Mouse (Mus musculus) limb, embryonic 11.5 days (tissue): Measurements from ENCODE around the gene Gm20498. TPM values are rescaled to one million over a fixed set of nuclear protein-coding genes. Genes with fewer than 3 reads are reported as not detected.
A peak's percentile ranks its signal among the peaks of the same experiment; 100 is the strongest.
"Not testable (repeated sequence)": the region's sequence is repeated elsewhere in the genome, so short reads cannot be mapped to it uniquely, and the experiment has no call there.

Experiments used
- ATAC-seq: fragments of 200-750 bp; cut with Nextera tagmentation; 2 replicates; pipeline ENCODE4 v1.8.0; 2017; ENCODE audit warnings: low read depth; ENCODE audit not compliant: insufficient number of reproducible peaks, low FRiP score, low TSS enrichment
- DNase-seq: peaks from one replicate; pipeline ENCODE4 v3.0.0-alpha.2; 2015; ENCODE audit warnings: low spot score
- H3K27ac ChIP-seq: fragments of 300-500 bp; sonication (generic); replicated peaks from 2 replicates; pipeline ENCODE4 v1.5.1; 2014; ENCODE audit warnings: low read depth, mild to moderate bottlenecking, low read length
- H3K27me3 ChIP-seq: fragments of 300-500 bp; sonication (generic); 2 replicates; pipeline ENCODE4 v1.6.1; 2014; ENCODE audit warnings: mild to moderate bottlenecking, low read length, mixed read lengths; ENCODE audit not compliant: control insufficient read depth, insufficient read depth
- H3K36me3 ChIP-seq: fragments of 300-500 bp; sonication (generic); 2 replicates; pipeline ENCODE4 v1.6.1; 2014; ENCODE audit warnings: mild to moderate bottlenecking, low read length, moderate library complexity, mixed read lengths; ENCODE audit not compliant: control insufficient read depth, insufficient read depth
- H3K4me1 ChIP-seq: fragments of 300-500 bp; sonication (generic); 2 replicates; pipeline ENCODE4 v1.6.1; 2014; ENCODE audit warnings: low read length, mixed read lengths; ENCODE audit not compliant: control insufficient read depth, insufficient read depth
- H3K4me2 ChIP-seq: fragments of 300-500 bp; sonication (generic); 2 replicates; pipeline ENCODE4 v1.6.1; 2014; ENCODE audit warnings: low read depth, mild to moderate bottlenecking, moderate library complexity; ENCODE audit not compliant: severe bottlenecking
- H3K4me3 ChIP-seq: fragments of 300-500 bp; sonication (generic); 2 replicates; pipeline ENCODE4 v1.5.1; 2014; ENCODE audit warnings: low read depth, low read length
- H3K9ac ChIP-seq: fragments of 300-500 bp; sonication (generic); 2 replicates; pipeline ENCODE4 v1.6.1; 2014; ENCODE audit warnings: mild to moderate bottlenecking, low read length
- H3K9me3 ChIP-seq: fragments of 300-500 bp; sonication (generic); 2 replicates; pipeline ENCODE4 v1.6.1; 2016; ENCODE audit warnings: low read length; ENCODE audit not compliant: control insufficient read depth
- WGBS: fragments of 180-500 bp; shearing (Covaris S2); extraction: QIAGEN DNeasy Blood & Tissue Kit; methylation state at CpG from one replicate; pipeline ENCODE4 v1.1.7; 2014; 5-methylcytosine and 5-hydroxymethylcytosine counted together
- polyA plus RNA-seq: library from polyadenylated mRNA; unstranded; fragments of >200 nt; fragmentation: Nextera tagmentation; extraction: Ambion mirVana; gene quantifications from 2 replicates; pipeline ENCODE4 v1.2.1, GENCODE M21; 2014

The Gm20498 gene
- polyA plus RNA-seq, 1 experiment from 2014 or later: 32.7 TPM

GRCm38 (mm10) chr12:81496906-81497305, 35.8 kb downstream of the Gm20498 start:
- H3K9ac ChIP-seq, H3K4me3 ChIP-seq, H3K27ac ChIP-seq, DNase-seq, H3K4me1 ChIP-seq, H3K36me3 ChIP-seq, ATAC-seq, H3K4me2 ChIP-seq, H3K27me3 ChIP-seq, H3K9me3 ChIP-seq: not testable (repeated sequence)
- WGBS: 95% methylated on average over 9 of the region's 9 CpGs

DNA sequence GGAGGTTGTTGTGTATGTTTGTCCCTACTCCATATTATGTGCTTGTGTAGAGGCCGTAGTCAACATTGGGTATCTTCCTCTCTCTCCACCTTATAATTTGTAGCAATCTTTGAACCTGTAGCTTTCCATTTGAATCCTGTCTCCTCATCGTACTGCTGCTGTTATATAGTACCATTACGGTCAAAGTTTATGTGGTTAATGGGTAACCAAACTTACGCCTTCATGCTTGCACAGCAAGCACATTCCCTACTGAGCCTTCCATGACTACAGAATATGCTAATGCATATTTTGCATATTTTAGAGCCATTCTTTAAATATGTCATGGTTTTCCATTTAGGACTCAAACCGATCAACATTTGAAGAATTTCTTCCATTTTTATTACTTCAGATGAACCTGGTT, 42.2 kb downstream of the Gm20498 start:
- Histone ChIP-seq H3K4me3 (no peak overlapping the region), H3K4me2 (no peak overlapping the region), H3K27me3 (no peaks in the 10 kb centered on the region), H3K9ac (no peak overlapping the region), H3K27ac (no peak overlapping the region), H3K36me3 (no peaks in the 10 kb centered on the region), H3K4me1 (no peaks in the 10 kb centered on the region), H3K9me3 (no peaks in the 10 kb centered on the region)
- no peak for DNase-seq
- ATAC-seq: no peak
- WGBS: 93% methylated on average over 5 of the region's 5 CpGs

DNA sequence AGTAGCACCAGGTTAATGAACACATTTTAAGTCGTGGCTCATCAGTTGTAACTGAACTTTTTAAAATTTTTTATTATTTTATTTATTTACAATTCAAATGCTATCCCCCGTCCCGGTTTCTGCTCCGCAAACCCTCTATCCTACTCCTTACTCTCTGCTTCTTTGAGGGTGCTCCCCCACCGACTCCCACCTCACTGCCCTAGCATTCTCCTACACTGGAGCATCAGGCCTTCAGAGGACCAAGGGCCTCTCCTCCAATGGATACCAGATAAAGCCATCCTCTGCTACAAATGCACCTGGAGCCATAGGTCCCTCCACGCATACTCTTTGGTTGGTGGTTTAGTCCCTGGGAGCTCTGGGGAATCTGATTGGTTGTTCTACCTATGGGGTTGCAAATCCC, 47.4 kb downstream of the Gm20498 start:
- H3K4me2 ChIP-seq: peak overlapping the region; percentile 46
- no peaks in the 10 kb centered on the region for H3K4me1 ChIP-seq
- H3K27ac ChIP-seq: no peak overlapping the region
- H3K9ac ChIP-seq: peak overlapping the region; percentile 73; the same call in 1 of the 2 replicates
- DNase-seq (no peak), ATAC-seq (0 out of 2 replicates have a peak, but pooled peaks have one; percentile 18)
- WGBS: 48% methylated on average over 6 of the region's 6 CpGs
- H3K4me3 ChIP-seq: peak overlapping the region; percentile 70
- no peaks in the 10 kb centered on the region for H3K36me3 ChIP-seq
- H3K27me3 ChIP-seq: no peaks in the 10 kb centered on the region
- H3K9me3 ChIP-seq: no peaks in the 10 kb centered on the region

DNA sequence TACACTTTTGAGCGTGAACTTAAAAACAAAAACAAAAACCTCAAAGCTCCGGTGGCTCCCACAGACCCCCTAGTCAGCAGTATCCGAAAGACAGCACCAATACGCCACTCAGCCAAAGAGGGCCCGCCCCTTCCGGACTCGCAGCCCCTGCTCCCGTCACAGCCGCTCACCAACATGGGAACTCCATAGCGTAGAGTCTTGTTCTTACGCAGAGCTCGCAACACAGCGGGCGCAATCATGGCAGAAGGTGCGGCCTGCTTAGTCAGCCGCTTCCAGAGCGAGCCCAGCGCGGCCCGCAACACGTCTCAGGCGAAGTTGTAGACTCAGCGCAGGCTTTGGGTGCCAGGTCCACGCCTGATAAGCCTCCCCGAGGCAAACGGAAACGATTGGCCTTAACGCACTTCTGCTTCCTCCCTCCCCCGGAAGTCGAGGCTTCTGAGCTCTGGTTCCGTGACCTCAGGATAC, 47.9 kb downstream of the Gm20498 start, which contains the start of gene Cox16:
Gene Cox16, minus strand, starts transcription at position 401 of the 465 bp plus-strand sequence.
- DNase-seq (peak; percentile 91), ATAC-seq (peak; percentile 97)
- Histone ChIP-seq H3K9ac (peak within 1 kb of the TSS; percentile 73), H3K4me3 (peak within 1 kb of the TSS; percentile 70), H3K36me3 (no peaks in the 10 kb centered on the region), H3K9me3 (no peaks in the 10 kb centered on the region), H3K4me2 (peak within 1 kb of the TSS; percentile 46), H3K4me1 (no peaks in the 10 kb centered on the region), H3K27me3 (no peaks in the 10 kb centered on the region), H3K27ac (peak within 1 kb of the TSS; percentile 83)
- WGBS: under 1% methylated on average over 31 of the region's 31 CpGs

DNA sequence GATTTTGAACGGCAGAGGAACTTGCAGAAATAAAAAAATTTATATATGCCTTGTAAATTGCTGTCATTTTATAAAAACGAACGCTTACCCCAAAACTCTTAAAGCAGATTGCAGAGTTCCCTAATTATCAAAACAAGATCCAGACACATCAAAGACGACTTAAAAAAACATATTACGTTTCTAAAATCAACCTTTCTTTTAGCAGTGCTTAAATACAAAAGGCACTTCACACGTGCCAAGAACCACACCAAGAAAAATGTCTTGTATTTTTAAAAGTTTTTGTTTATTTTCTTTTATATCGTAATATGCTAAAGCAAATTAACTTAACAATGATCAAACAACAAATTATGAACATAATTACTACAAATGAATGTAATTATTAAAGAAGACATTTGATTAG, 48.5 kb downstream of the Gm20498 start:
- Histone ChIP-seq H3K27me3 (no peaks in the 10 kb centered on the region), H3K4me3 (peak overlapping the region; percentile 70), H3K4me1 (no peaks in the 10 kb centered on the region), H3K36me3 (no peaks in the 10 kb centered on the region), H3K9me3 (no peaks in the 10 kb centered on the region), H3K9ac (peak overlapping the region; percentile 73; the same call in 1 of the 2 replicates), H3K4me2 (peak overlapping the region; percentile 46), H3K27ac (no peak overlapping the region)
- no peak for DNase-seq
- ATAC-seq: no peak
- WGBS: 4% methylated on average over 7 of the region's 7 CpGs

- WGBS: 46% methylated on average over 17 of the region's 17 CpGs
- no peak overlapping the region for H3K27ac ChIP-seq
Observed at GRCm38 (mm10) chr12:81483656-81484055, 49.0 kb downstream of the Gm20498 start.

GRCm38 (mm10) chr12:81459051-81459450, 73.7 kb downstream of the Gm20498 start:
- H3K4me2 ChIP-seq, H3K4me3 ChIP-seq, H3K36me3 ChIP-seq, DNase-seq, H3K9me3 ChIP-seq, ATAC-seq, H3K4me1 ChIP-seq, H3K9ac ChIP-seq, H3K27me3 ChIP-seq, H3K27ac ChIP-seq: not testable (repeated sequence)
- WGBS: 96% methylated on average over 7 of the region's 7 CpGs

More at GRCm38 (mm10) chr12:81483656-81484055, 49.0 kb downstream of the Gm20498 start:
- H3K4me1 ChIP-seq: no peaks in the 10 kb centered on the region
- H3K9ac ChIP-seq: no peak overlapping the region
- H3K9me3 ChIP-seq: no peaks in the 10 kb centered on the region
- H3K36me3 ChIP-seq: no peaks in the 10 kb centered on the region
- peak overlapping the region; percentile 37 for H3K4me2 ChIP-seq
- ATAC-seq (no peak), DNase-seq (peak; percentile 56)
- peak overlapping the region; percentile 70 for H3K4me3 ChIP-seq
- no peaks in the 10 kb centered on the region for H3K27me3 ChIP-seq

DNA sequence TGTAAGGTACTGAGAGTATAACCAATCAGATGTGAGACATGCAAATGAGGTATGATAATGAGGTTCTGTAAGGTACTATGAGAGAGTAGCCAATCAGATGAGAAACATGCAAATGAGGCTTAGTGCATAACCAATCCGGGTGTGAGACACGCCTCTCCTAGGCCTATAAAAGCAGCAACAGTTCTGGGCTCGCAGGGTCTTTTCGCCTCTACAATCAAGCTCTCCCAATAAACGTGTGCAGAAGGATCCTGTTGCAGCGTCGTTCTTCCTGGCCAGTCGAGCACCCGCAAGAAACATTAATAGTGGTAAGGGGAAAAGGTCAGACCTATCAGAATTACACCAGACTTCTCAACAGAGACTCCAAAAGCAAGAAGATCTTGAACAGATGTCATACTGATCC, 93.7 kb downstream of the Gm20498 start:
- not testable (repeated sequence) for H3K27me3 ChIP-seq, H3K27ac ChIP-seq, H3K9ac ChIP-seq, H3K4me3 ChIP-seq, H3K4me2 ChIP-seq, ATAC-seq, H3K9me3 ChIP-seq, H3K4me1 ChIP-seq, H3K36me3 ChIP-seq, DNase-seq
- WGBS: 94% methylated on average over 9 of the region's 9 CpGs

DNA sequence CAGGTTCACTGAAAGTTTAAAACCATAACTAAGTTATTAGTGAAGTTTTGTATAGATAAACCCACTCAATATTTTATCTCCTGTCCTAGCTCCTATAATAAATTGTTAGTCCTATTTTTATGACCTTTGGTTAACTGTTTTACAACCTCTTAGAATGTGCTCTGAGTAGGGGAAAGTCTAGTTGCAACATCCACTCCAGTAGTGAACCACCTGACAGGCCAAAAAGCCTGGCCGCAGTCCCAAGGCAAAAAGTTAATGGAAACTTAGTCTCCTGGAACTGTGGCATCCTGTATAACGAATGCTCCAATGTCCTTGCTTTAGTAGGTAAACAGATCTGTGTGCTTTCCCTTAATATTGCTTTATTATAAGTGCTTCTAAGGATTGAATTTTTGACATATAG, 97.9 kb downstream of the Gm20498 start:
- 85% methylated on average over 2 of the region's 2 CpGs for WGBS
- not testable (repeated sequence) for H3K27ac ChIP-seq, H3K36me3 ChIP-seq, H3K27me3 ChIP-seq, H3K4me2 ChIP-seq, H3K4me1 ChIP-seq, H3K9ac ChIP-seq, DNase-seq, H3K9me3 ChIP-seq, ATAC-seq, H3K4me3 ChIP-seq
